In the genomic region with DNA sequence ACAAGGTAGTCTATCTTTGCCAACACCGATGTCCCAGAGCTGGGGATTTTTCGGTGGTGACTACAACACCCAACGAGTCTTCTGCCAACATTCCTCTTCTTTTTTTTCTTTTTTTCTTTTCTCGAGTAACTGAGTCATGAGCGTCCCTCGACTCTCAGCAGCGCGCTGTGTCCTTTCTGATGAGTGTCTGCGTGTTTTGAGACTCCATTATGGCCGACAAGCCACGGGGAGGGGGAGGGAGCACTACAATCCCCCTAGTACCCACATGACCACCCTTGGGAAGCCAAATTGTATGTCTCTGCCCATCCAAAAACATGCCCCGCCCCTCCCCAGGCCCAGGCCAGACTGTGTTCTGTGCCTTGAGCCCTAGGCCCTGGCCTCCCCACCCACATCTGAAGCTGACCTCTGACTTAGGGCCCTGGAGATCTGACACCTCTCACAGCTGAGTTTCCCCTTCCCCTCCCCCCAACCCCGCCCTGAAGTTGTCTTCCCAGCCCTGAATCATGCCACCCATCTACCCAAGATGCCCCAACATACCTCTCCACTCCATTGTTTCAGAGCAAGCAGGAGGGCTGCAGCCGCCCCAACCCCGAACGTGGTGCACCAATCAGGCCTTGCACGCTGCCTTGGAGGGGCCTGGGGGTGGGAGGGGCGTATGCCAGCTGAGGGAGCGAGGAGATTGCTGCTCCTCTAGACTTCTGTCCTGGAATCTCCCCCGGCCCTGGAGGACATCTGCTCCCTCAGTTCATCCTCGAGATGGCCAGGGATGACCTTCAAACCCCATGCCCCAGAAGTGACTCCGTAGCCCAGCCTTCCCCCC, we compare ENCODE assay signal across 12 mouse cellular contexts. TPM values are rescaled to one million over a fixed set of nuclear protein-coding genes. Genes with fewer than 3 reads are reported as not detected.
DNase-seq lines count a peak whose midpoint lies in the region; ATAC-seq and TF ChIP-seq lines count a peak whose summit lies in the region.
"Had no signal": no experiment of that assay in that cellular context is flagged by ENCODE, and none has a peak within 500 bp of the region (broad histone marks: within the 10 kb centered on the region; RNA-seq: fewer than 3 reads in every experiment).

No protein-coding gene starts in this region.

- no peaks in the 10 kb centered on the region for H3K36me3 ChIP-seq in midbrain, embryonic 11.5 days (ENCODE audit: control insufficient read depth, insufficient read depth, low read length)
- H3K36me3 ChIP-seq in midbrain, postnatal 0 days (ENCODE audit: insufficient read depth, low read length), result peaks cover 19% of the 10 kb centered on the region
- H3K36me3 ChIP-seq in embryonic facial prominence, embryonic 13.5 days, result peaks cover 4% of the 10 kb centered on the region; the same call in 1 of the 2 replicates
- 0 out of 2 replicates have a peak, but pooled peaks cover 3% of the 10 kb centered on the region for H3K36me3 ChIP-seq in limb, embryonic 12.5 days
- H3K36me3 ChIP-seq in stomach, postnatal 0 days (ENCODE audit: control insufficient read depth, insufficient read depth, low read length), result no peaks in the 10 kb centered on the region

- H3K27ac ChIP-seq in midbrain, embryonic 11.5 days (ENCODE audit: low read depth, low read length), result no peak overlapping the region
- no peak overlapping the region for H3K27ac ChIP-seq in midbrain, postnatal 0 days (ENCODE audit: low read depth, low read length)
- H3K27ac ChIP-seq in embryonic facial prominence, embryonic 13.5 days, result peak overlapping the region; percentile 55; the same call in 1 of the 2 replicates
- peak overlapping the region; percentile 71 for H3K27ac ChIP-seq in limb, embryonic 12.5 days
- H3K27ac ChIP-seq in stomach, postnatal 0 days (replicated peaks), result no peak overlapping the region

- no peak for TF ChIP-seq EP300 in stomach, postnatal 0 days (optimal IDR thresholded peaks at IDR 0.05)

- peak; percentile 48 for ATAC-seq in midbrain, embryonic 11.5 days (ENCODE audit: low FRiP score)
- no peak for ATAC-seq in midbrain, postnatal 0 days (ENCODE audit: low FRiP score)
- no peak for ATAC-seq in embryonic facial prominence, embryonic 13.5 days (ENCODE audit: insufficient number of reproducible peaks, insufficient read depth, low FRiP score, low TSS enrichment, low read depth)
- ATAC-seq in limb, embryonic 12.5 days (ENCODE audit: insufficient number of reproducible peaks, insufficient read depth, low FRiP score, low TSS enrichment, low read depth), result peak; percentile 60; the same call in 1 of the 2 replicates
- peak; percentile 28; the same call in 1 of the 2 replicates for ATAC-seq in stomach, postnatal 0 days (ENCODE audit: low FRiP score, low TSS enrichment)
- no peak for ATAC-seq in monocyte, adult 5-6 weeks (replicated peaks; ENCODE audit: insufficient number of reproducible peaks, low FRiP score, low TSS enrichment, poor library complexity, severe bottlenecking)

- no peak for TF ChIP-seq CTCF in midbrain, postnatal 0 days (IDR thresholded peaks at IDR 0.05)
- no peak for TF ChIP-seq CTCF in stomach, postnatal 0 days (IDR thresholded peaks at IDR 0.05; ENCODE audit: low read depth)

- DNase-seq in midbrain, embryonic 11.5 days (ENCODE audit: low spot score, missing footprints), result no peak
- DNase-seq in midbrain, postnatal 0 days (ENCODE audit: low spot score), result no peak
- no peak for DNase-seq in stomach, postnatal 0 days (ENCODE audit: low spot score)
- DNase-seq in left cerebral cortex, adult 9 months (ENCODE audit: low spot score in 2 of 2), result no peak
- no peak for DNase-seq in gastrocnemius, adult 8-10 months (ENCODE audit: low spot score in 2 of 2)
- DNase-seq: adrenal gland, postnatal 25 days; cerebellum, adult 18-20 months; heart, postnatal 10 days; liver had no signal

- no peak overlapping the region for H3K9ac ChIP-seq in midbrain, embryonic 11.5 days (ENCODE audit: low read length)
- H3K9ac ChIP-seq in midbrain, postnatal 0 days (replicated peaks; ENCODE audit: low read length, poor library complexity, severe bottlenecking), result no peak overlapping the region
- H3K9ac ChIP-seq in embryonic facial prominence, embryonic 13.5 days, result peak overlapping the region; percentile 27; the same call in 1 of the 2 replicates
- no peak overlapping the region; the same call in 1 of the 2 replicates for H3K9ac ChIP-seq in limb, embryonic 12.5 days (replicated peaks)
- H3K9ac ChIP-seq in stomach, postnatal 0 days (ENCODE audit: low read length), result no peak overlapping the region

- no peaks in the 10 kb centered on the region for H3K9me3 ChIP-seq in midbrain, embryonic 11.5 days (ENCODE audit: control insufficient read depth, low read length)
- H3K9me3 ChIP-seq in midbrain, postnatal 0 days (ENCODE audit: low read length), result no peaks in the 10 kb centered on the region
- H3K9me3 ChIP-seq in embryonic facial prominence, embryonic 13.5 days, result no peaks in the 10 kb centered on the region
- H3K9me3 ChIP-seq in limb, embryonic 12.5 days, result no peaks in the 10 kb centered on the region
- no peaks in the 10 kb centered on the region for H3K9me3 ChIP-seq in stomach, postnatal 0 days (ENCODE audit: control insufficient read depth, low read length)

- H3K27me3 ChIP-seq in midbrain, embryonic 11.5 days (ENCODE audit: control insufficient read depth, insufficient read depth, low read length), result no peaks in the 10 kb centered on the region; the same call in none of the 2 replicates
- H3K27me3 ChIP-seq in midbrain, postnatal 0 days (ENCODE audit: insufficient read depth, low read length), result no peaks in the 10 kb centered on the region
- H3K27me3 ChIP-seq in embryonic facial prominence, embryonic 13.5 days, result peaks cover 23% of the 10 kb centered on the region
- H3K27me3 ChIP-seq in limb, embryonic 12.5 days, result peaks cover 45% of the 10 kb centered on the region
- H3K27me3 ChIP-seq in stomach, postnatal 0 days (ENCODE audit: control insufficient read depth, insufficient read depth, low read length), result no peaks in the 10 kb centered on the region

- no peak overlapping the region; the same call in 1 of the 2 replicates for H3K4me2 ChIP-seq in midbrain, embryonic 11.5 days
- no peak overlapping the region for H3K4me2 ChIP-seq in midbrain, postnatal 0 days (ENCODE audit: low read depth, low read length, poor library complexity, severe bottlenecking)
- H3K4me2 ChIP-seq in embryonic facial prominence, embryonic 13.5 days, result peak overlapping the region; percentile 50
- peak overlapping the region; percentile 45 for H3K4me2 ChIP-seq in limb, embryonic 12.5 days
- no peak overlapping the region for H3K4me2 ChIP-seq in stomach, postnatal 0 days (replicated peaks; ENCODE audit: low read depth)

- no peak overlapping the region for H3K4me3 ChIP-seq in midbrain, embryonic 11.5 days (ENCODE audit: low read depth, low read length)
- H3K4me3 ChIP-seq in midbrain, postnatal 0 days (ENCODE audit: low read depth, low read length), result no peak overlapping the region
- peak overlapping the region; percentile 28 for H3K4me3 ChIP-seq in embryonic facial prominence, embryonic 13.5 days
- peak overlapping the region; percentile 22 for H3K4me3 ChIP-seq in limb, embryonic 12.5 days (replicated peaks)
- H3K4me3 ChIP-seq in stomach, postnatal 0 days (ENCODE audit: low read depth, low read length), result no peak overlapping the region

- H3K4me1 ChIP-seq in midbrain, embryonic 11.5 days (ENCODE audit: control insufficient read depth, insufficient read depth, low read length), result no peaks in the 10 kb centered on the region; the same call in 1 of the 2 replicates
- H3K4me1 ChIP-seq in midbrain, postnatal 0 days (ENCODE audit: insufficient read depth, low read length), result no peaks in the 10 kb centered on the region
- H3K4me1 ChIP-seq in embryonic facial prominence, embryonic 13.5 days, result peaks cover 16% of the 10 kb centered on the region
- peaks cover 22% of the 10 kb centered on the region for H3K4me1 ChIP-seq in limb, embryonic 12.5 days (replicated peaks)
- H3K4me1 ChIP-seq in stomach, postnatal 0 days (replicated peaks; ENCODE audit: control insufficient read depth, insufficient read depth), result no peaks in the 10 kb centered on the region

- 24% methylated on average over 22 of the region's 22 CpGs for WGBS in midbrain, embryonic 11.5 days
- WGBS in midbrain, postnatal 0 days, result 35% methylated on average over 22 of the region's 22 CpGs
- 29% methylated on average over 22 of the region's 22 CpGs for WGBS in embryonic facial prominence, embryonic 13.5 days
- 21% methylated on average over 22 of the region's 22 CpGs for WGBS in limb, embryonic 12.5 days
- WGBS in stomach, postnatal 0 days, result 46% methylated on average over 22 of the region's 22 CpGs

RNA-seq across cellular contexts. Expression of gene Ier2, which starts 46.8 kb away (rescaled TPM):
- polyA plus RNA-seq in midbrain, embryonic 11.5 days (2014; fragmentation: Nextera tagmentation; extraction: Ambion mirVana), result 49.9 and 52.9 TPM in 2 replicates
- total RNA-seq in midbrain, postnatal 0 days (2014; rRNA removed), result 3.9 and 4.3 TPM in 2 replicates
- polyA plus RNA-seq in midbrain, postnatal 0 days (2015; fragmentation: Nextera tagmentation; extraction: Ambion mirVana), result 12.8 and 14.7 TPM in 2 replicates
- 64.3 and 67.6 TPM in 2 replicates for polyA plus RNA-seq in embryonic facial prominence, embryonic 13.5 days (2015; fragmentation: Nextera tagmentation; extraction: Ambion mirVana)
- 134 and 144 TPM in 2 replicates for polyA plus RNA-seq in limb, embryonic 12.5 days (2016; fragmentation: Nextera tagmentation; extraction: Ambion mirVana)
- 82.8 and 86.6 TPM in 2 replicates for polyA plus RNA-seq in stomach, postnatal 0 days (2015; fragmentation: Nextera tagmentation; extraction: Ambion mirVana)
- total RNA-seq in gastrocnemius, adult 8-10 months (2022), result 1 to 10 TPM; 4.3 to 5.1 (median 4.5) TPM
- 92.1 to 198 TPM (median 119 TPM) in 3 replicates for total RNA-seq in monocyte, adult 5-6 weeks (2017)

Comparison
In these comparisons a context has a peak if more than half of its experiments do, and no peak if none do; other contexts are left out.
1. ATAC-seq: peak in midbrain, embryonic 11.5 days (single experiment), limb, embryonic 12.5 days (single experiment) and stomach, postnatal 0 days (single experiment); none in midbrain, postnatal 0 days (single experiment), embryonic facial prominence, embryonic 13.5 days (single experiment) and monocyte, adult 5-6 weeks (single experiment).
2. H3K27ac ChIP-seq: peak in embryonic facial prominence, embryonic 13.5 days (single experiment) and limb, embryonic 12.5 days (single experiment); none in midbrain, embryonic 11.5 days (single experiment), midbrain, postnatal 0 days (single experiment) and stomach, postnatal 0 days (single experiment).
3. H3K4me2 ChIP-seq: peak in embryonic facial prominence, embryonic 13.5 days (single experiment) and limb, embryonic 12.5 days (single experiment); none in midbrain, embryonic 11.5 days (single experiment), midbrain, postnatal 0 days (single experiment) and stomach, postnatal 0 days (single experiment).
4. H3K4me3 ChIP-seq: peak in embryonic facial prominence, embryonic 13.5 days (single experiment) and limb, embryonic 12.5 days (single experiment); none in midbrain, embryonic 11.5 days (single experiment), midbrain, postnatal 0 days (single experiment) and stomach, postnatal 0 days (single experiment).